Mouse (Mus musculus): ENCODE measurements around the gene Ltbp1. TPM values are rescaled to one million over a fixed set of nuclear protein-coding genes. Genes with fewer than 3 reads are reported as not detected.

Ltbp1 gene
- total RNA-seq, 2 experiments from 2014 or later, result 13.9 to 15.2 TPM

- no peak for DNase-seq (ENCODE audit: low spot score in 2 of 2)
Observed at GRCm38 (mm10) chr17:75168572-75169200, 163.3 kb downstream of the Ltbp1 start.

DNA sequence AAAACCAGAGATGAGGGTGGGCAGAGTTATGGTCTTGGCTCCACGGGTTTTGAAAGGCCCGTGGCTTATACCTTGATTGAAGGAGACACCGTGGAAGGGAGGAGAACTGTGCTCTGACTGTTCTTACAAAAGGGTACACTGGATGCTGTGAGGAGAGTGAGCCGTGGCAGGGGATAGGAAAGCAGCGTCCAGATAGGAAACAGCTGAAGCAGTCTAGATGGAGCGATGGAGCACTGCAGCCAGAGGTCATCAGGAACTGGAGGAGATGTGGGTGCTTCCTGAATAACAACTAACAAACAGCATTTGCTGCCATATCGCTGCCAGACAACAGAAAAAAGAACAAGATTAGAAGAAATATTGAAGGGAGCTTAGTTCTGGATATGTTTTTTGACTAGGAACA, 166.3 kb downstream of the Ltbp1 start:
- DNase-seq (ENCODE audit: low spot score in 2 of 2), result no peak

DNA sequence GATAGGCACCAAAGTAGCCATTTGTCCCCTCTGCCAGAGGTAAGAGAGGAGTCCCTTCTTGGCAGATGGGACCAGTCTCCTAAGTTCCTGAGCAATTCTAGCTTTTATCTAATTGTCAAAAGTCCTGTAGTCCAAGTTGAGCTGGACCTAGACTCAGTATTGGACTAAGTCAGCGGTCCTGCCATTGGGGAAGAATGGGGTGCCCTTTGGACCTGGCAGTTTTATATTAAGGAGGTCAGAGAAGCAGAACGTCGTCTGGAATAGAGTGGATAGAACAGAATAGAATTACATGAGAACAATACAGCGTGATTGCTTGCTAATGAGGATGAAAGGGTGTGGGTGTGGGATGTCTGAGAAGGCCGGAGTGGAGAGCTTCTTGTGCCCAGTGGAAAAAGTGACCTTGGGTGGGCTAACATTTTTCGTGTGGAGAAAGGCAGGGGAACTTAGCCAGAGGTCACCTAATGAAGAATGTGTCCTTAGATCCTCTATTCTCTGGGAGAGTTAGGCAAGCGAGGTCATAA, 167.4 kb downstream of the Ltbp1 start:
- DNase-seq (ENCODE audit: low spot score in 2 of 2), result no peak

DNA sequence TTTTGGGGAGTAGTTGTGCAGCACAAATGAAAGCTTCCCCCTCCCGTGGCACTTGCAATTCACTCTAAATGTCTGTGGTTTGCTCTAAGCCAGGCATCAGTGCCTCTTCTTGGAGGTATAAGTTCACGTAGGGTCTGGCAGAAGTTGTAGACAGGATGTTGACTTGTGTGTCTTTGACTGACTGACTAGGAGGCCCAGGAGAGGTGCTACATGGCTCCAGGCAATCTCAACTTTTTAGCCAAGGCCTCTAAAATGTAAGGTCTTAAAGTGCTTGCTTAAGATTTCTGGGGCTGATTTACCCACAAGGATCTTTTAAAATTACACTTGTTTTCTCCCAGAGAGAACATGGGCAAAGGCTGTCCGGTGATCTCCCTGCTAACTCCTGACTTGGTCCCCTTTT, 169.1 kb downstream of the Ltbp1 start:
- DNase-seq (ENCODE audit: low spot score in 2 of 2), result no peak

DNA sequence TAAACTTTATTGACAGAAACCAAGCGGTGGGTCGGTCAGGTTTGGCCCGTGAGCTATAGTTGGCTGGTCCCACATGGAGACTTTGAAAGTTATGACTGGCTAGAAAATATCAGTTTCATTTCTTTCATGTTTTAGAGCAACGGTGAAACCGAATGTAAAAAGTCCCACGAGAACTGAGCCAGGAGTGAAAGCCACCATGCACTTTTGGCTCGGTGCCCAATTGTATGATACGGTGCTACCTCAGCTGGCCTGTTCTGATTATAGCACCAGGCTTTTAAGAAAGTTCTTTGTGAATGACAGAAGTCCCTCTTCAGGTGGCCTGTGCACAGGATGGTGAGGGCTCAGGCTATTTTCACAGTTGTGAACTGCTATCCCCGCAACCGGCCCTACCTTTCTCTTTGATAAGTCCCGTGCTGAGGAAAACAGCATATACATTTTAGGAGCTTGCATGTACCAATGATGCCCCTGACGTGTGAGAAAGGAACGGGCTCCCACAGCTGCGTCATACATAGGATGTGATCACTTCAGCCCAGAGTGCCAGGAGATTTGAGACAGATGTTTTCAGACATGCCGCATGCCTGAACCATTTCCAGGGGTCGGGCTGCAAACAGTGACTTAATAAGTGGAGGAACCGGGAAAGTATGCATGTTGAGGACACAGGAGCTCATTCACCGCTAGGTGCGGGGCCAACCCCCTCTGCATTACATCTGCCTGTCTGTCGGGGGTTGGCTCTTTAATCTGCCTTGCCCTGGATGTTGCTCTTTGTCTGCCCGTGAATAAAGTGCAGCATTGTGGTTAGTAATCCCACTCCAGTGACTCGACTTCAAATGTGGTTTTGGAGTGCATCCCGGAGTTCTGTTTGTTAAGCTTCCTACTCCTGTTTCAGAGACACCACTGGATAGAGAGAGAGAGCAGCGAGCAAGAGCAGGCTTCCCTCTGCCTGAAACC, 172.8 kb downstream of the Ltbp1 start:
- no peak for DNase-seq (ENCODE audit: low spot score in 2 of 2)

GRCm38 (mm10) chr17:75179001-75179400, 173.6 kb downstream of the Ltbp1 start:
- no peak for DNase-seq (ENCODE audit: low spot score in 2 of 2)

DNA sequence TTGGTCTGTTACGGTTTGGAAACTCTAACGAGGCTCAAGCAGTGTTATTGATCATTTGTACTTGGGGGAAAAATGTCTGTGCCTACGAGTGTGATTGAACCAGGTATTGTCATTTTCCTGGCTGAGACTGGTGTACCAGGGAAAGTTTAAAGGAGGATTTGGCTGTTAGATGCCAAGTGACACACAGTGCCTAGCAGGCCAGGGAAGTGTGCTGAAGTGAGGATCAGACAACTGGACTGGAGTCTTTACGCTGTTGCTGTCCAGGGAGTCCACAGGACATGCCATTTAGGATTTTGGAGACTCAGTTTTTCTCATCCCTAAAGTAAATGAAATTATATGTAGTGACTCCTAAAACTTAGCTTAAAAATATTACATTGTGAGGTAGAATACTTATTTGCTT, 174.9 kb downstream of the Ltbp1 start:
- DNase-seq (ENCODE audit: low spot score in 2 of 2), result no peak

DNA sequence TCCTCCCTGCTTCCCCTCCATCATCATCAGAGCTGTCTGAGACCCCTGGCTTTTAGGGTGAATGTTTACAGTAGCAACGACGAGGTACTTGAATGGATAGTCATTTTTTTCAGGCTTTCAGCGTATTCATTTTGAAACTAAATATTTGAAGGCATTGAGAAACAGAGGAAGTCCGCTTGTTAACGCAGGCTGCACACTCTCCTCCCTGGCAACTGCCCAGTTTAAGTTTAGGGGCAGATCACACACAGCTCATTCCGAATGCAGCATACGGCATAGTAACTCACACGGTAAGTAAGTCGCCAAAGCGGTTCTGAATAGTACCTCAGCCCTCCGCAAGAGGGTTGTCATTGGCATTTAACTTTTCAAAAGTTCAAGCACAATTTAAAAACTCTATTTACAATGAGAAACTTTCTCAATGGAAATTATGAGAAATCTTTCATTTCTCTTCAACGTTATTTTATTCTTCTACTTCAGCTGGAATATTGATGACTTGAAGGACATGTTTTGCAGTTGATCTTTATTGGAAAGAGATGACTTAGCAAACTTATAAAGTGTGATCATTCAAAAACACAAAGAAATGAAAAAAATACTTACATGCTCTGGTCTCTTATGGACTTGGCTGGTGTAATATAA, 175.7 kb downstream of the Ltbp1 start:
- no peak for DNase-seq (ENCODE audit: low spot score in 2 of 2)

- DNase-seq (ENCODE audit: low spot score in 2 of 2), result no peak
Observed at GRCm38 (mm10) chr17:75182319-75183001, 177.1 kb downstream of the Ltbp1 start.

DNA sequence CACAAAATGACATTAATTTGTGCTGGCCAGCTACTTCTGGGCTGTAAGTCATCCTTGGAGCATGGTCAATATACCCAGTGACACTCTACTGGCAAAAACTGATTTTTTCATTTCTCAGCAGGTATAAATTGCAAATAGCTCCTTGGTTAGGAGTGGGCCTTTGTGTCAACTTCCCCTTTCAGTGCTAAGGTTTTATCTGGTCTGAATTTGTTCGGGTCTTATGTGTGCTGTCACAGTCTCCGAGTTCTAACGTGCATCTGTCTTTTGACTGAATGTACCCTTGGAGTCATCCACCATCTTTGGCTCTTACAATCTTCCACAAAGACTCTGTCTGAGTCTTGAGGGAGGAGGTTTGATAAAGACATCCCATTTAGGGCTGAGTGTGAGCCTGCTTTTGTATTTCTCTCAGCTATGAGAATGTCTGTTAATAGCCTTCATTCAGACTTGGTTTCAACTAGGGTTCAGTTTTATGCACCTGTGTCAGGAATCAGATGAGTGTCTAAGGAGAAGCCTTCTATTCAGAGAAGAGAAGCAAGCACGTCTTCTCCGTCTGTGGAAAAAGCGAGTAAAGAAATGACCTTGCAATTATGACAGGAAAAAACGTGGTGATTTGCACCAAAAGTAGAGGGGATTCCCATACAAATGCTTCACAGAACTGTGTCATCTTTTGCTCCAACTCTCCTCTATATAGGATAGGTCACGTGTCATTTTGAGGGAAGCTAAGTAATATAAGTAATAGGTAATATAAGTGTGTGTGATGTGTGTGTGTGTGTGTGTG, 181.6 kb downstream of the Ltbp1 start:
- DNase-seq (ENCODE audit: low spot score in 2 of 2), result no peak

DNA sequence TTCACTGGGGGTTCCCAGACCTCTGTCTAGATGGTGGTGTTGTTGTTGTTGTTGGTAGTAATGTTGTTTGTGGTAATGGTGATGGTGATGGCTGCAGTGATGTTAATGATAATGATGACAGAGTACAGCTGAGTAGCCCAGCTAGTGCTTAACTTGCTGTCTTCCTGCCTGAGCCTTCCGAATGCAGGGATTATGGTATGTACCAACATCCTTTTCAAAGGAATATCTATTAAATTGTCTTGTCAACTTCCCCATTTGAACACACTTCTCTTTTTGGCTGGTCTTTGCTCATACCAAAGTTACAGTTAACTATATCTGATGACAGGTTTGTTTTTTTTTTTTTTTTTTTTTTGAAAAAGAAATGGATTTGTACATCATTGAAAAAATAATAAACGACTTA, 191.6 kb downstream of the Ltbp1 start:
- no peak for DNase-seq (ENCODE audit: low spot score in 2 of 2)

GRCm38 (mm10) chr17:75198767-75199166, 193.4 kb downstream of the Ltbp1 start:
- DNase-seq (ENCODE audit: low spot score in 2 of 2), result no peak

DNA sequence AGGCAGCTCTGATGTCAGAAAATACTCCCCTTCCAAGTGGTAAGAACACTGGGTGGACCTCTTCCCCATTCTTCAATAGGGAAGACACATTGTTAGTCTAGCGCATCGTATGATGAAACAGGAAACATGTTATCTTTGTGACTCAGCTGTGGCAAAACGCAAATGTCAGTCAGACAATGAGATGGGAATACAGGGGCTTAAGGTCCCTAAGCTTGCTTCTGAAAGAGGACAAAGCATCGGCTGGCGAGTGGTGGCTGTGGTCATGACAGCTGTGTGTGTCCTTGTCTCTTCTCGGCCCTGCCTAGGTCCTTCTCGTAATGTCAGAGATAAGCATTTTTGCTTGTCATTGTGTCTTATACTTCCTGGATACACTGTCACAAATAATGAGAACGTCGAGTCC, 194.3 kb downstream of the Ltbp1 start:
- DNase-seq (ENCODE audit: low spot score in 2 of 2), result no peak

- DNase-seq (ENCODE audit: low spot score in 2 of 2), result no peak
Observed at GRCm38 (mm10) chr17:75202314-75202713, 196.9 kb downstream of the Ltbp1 start.

DNA sequence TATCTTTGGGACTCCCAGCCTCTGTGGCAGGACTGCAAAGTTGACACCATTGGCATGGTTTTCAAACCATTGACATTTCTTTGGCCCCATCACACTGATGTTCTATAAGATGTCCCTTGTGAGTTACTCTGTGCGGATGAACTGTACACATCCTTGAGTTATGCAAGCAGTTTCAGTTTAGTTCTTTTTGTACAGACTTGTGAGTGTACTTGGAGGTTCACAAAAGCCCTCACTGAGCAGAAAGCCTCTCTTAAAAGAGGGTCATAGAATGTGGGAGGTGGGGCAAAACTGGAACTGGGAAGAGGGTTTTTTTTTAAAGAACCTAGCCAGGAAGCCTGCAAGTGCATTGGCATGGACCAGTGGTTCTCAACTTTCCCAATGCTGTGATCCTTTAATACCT, 198.7 kb downstream of the Ltbp1 start:
- DNase-seq (ENCODE audit: low spot score in 2 of 2), result no peak

DNA sequence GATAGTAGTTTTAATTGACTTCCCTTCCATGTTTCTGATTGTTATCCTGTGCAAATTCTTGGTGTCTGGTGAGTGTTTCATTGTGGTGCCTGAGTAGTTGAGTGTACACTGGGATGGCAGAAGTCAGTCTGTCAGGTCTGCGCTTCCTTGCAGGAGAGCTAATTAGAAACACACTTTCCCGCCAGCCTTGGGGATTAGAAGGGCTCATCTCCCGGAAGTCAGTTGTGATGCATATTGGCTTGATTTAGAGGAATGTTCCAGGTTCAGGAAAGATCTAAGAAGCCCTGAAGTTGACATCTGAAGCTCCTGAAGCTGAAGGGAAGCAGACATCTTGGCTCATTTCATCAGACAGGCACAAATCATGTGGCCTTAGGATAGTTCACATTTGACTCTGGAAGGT, 200.9 kb downstream of the Ltbp1 start:
- no peak for DNase-seq (ENCODE audit: low spot score in 2 of 2)

- no peak for DNase-seq (ENCODE audit: low spot score in 2 of 2)
Observed at GRCm38 (mm10) chr17:75208164-75208698, 202.9 kb downstream of the Ltbp1 start.

DNA sequence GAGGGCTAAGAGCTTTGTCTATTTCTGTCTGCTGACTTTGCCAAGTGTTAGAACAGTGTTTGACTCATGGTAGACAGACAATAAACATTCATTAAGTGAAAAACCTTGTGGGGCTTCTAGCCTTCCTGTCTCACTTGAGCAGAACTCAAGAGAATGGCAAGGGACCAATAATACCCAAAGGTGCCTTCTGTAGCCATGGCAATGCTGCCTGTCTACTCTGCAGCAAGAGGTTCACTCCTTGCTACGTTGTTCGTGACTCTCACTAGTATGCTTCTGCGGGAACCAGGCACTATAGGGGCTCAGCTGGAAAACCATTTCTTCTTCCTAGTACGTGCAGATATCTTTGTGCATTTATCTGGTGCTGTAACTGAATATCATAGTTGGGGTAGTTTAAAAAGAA, 205.2 kb downstream of the Ltbp1 start:
- no peak for DNase-seq (ENCODE audit: low spot score in 2 of 2)

DNA sequence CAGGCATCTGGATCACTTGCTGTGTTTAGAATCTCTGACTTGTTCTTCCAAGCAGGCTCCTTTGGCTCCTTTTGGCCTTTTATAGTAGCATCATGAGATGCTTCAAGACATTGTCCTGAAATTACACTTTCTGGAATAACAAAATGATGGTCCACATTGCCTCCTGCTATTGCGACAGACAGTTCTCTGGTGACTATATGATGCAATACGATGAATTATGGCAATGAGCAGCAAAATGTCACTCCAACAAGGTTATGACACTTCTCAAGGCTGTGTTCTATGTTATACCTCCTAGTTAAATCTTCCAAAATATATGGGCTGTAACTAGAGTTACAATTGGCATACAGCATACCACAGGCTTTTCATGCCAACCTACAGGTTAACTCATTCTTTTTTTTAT, 211.0 kb downstream of the Ltbp1 start:
- no peak for DNase-seq (ENCODE audit: low spot score in 2 of 2)

- DNase-seq (ENCODE audit: low spot score in 2 of 2), result no peak
Observed at GRCm38 (mm10) chr17:75218700-75219099, 213.3 kb downstream of the Ltbp1 start.

Measured in adrenal gland, adult 18-20 months (tissue).